Mouse (Mus musculus) cerebellum, postnatal 4 days (tissue): Measurements from ENCODE around the gene Rassf1.

Experiments
- DNase-seq, 2 experiments: peaks; one replicate each; pipeline ENCODE4 v3.0.0; 2022; ENCODE audit warnings: low spot score in 2 of 2, mixed read lengths in 1 of 2

The Rassf1 gene

DNA sequence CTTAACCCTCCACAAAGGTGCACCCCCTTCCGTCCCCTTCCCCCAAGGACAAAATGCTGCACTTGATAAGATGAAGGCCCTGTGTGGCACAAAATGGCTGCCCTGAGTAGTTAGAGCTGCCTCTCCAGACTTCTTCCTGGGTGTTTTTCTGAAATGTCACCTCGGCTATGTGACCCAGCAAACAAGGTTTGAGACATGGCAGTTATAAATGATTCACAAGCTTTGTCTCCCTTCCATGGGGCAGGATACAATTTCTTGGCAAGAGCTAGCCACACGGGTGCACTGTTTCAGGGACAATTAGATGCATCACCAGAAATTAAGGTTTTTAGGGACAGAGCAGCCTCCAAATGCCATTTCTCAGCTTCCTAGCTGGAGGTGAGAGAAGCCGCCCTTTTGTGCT lies 10.9 kb upstream of the Rassf1 start:
- DNase-seq: no peak

DNA sequence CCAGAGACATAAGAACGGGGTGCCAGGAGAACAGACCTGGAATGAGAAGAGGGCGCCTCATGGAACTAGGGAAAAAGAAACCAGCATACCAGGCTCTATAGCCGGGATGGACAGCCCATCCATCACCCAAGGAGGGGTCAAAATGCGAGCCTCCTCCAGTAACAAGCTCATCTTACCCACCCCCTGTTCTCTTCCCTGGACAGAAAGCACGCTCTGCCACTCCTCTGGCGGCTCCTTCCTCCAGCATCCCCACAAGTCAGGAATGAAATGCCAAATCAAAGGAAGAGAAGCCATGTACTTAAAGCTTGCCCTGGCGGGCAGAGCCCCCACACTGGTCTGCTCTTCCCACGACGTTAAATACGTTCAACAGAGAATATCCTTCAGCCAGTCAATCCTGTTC lies 10.3 kb upstream of the Rassf1 start:
- no peak for DNase-seq

DNA sequence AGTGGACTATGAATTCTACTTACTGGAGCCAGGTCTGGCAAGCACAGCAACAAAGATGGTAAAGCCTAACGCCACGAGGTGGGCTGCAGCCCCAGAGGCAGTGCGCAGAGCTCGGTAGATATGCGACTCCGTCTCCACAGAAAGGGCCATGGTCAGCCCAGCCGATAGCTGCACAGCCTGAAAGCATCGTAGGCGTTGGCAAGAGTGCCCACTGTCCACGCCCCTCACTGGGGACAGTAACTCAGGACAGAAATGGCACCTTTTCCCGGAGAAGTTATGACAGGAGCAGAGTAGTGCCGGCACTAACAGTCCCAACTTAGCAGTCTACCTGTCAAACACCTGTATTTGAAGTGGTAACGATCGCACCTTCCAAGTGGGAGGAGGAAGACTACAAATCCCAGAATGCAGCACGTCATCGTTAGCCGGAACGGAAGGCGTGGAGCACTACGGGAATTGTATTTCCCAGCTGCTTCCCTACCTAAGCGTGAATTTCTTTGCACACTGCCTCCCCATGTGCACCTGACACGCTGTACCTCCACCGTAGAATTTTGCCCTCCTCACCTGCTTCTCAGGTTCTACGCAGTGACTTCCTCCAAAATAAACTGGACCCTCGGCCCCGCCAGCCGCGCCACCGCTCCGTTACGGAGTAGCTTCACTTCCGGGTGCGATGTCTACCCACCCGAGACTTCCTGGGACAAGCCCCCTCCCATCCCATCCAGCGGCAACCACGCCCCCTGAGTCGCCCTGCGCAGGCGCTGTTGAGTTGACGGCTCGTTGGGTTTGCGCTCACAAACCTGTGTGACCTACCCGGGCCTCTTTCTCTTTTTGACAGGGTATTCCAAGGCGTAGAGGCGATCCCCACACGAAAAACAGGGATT lies 9.6 kb upstream of the Rassf1 start, which contains the start of the genes Cyb561d2 and Nprl2:
TSS of gene Cyb561d2 (minus strand) at position 720 of the 878 bp plus-strand sequence.
TSS of gene Nprl2 (plus strand) at position 753 of the 878 bp plus-strand sequence.
- peak; percentile 86 to 92 for DNase-seq

DNA sequence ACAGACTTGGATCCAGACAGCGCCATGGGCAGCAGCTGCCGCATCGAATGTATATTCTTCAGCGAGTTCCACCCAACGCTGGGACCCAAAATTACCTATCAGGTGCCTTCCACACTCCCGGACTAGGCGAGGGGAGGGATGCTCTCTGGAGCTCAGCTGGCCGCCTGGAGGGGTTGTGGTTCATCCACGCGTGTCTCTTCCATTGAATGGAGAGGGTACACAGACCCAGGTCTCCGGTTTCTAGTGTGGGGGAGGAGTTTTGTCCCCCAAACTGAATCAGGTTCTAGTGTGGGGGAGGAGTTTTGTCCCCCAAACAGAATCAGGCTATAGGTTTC lies 9.0 kb upstream of the Rassf1 start:
- no peak for DNase-seq

DNA sequence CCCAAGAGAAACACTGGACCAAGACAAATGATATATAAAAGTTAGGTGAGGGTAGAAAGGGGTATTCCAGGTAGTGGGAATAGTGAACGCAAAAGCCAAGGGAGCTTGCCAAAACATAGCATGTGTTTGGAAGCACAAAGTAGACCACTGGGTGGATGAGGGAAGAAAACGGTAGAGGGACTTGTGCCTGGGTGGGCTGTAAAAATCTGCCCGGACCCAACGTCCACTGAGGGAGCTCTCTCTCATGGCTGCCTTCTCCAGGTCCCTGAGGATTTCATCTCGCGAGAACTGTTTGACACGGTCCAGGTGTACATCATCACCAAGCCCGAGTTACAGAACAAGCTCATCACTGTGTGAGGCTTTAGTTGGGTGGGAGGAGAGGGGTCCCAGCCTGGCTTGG lies 8.6 kb upstream of the Rassf1 start:
- DNase-seq: no peak

DNA sequence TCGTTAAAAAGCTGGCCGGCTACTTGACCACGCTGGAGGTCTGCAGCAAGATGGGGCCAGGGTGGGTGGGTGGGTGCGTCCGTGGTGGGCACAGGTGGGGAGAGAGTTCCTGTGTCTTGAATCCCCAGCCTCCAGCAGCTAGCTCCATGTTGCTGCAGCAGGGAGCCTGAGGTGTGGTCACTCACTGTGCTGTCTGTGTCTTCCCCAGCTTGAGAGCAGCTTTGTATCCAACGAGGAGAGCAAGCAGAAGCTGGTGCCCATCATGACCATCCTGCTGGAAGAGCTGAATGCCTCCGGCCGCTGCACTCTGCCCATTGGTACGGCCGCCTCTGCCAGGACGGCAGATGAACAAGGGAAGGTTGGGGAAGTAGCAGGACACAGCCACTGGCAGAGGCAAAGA lies 8.1 kb upstream of the Rassf1 start:
- no peak for DNase-seq

DNA sequence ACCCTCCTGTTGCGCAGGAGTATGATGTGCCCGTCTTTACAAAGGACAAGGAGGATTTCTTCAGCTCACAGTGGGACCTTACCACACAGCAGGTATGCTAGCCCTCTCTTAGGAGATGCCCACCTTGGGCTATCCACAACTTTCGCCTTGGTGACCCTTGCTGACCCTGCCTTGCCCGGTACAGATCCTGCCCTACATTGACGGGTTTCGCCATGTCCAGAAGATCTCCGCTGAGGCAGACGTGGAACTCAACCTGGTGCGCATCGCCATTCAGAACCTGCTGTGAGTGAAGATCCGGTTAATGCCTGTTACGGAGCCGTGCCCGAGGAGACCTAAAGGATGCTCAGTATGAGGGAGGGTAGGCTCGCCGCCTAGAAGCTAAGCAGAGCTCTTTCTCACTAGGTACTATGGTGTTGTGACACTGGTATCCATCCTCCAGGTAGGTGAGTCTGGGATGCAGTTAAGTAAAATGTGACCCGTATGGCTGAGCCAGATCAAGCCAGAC lies 7.1 kb upstream of the Rassf1 start:
- DNase-seq: no peak

DNA sequence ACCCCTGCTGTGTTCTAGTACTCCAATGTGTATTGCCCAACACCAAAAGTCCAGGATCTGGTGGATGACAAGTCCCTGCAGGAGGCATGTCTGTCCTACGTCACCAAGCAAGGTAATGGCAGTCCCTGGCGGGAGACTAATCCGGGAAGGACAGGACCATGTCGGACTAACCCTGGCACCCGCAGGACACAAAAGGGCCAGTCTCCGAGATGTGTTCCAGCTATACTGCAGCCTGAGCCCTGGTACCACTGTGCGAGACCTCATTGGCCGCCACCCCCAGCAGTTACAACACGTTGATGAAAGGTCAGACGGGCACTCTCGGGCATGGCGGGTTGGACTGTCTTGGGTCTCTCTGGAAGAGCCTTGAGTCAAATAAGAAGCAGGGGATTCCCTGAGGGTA lies 6.6 kb upstream of the Rassf1 start:
- no peak for DNase-seq

DNA sequence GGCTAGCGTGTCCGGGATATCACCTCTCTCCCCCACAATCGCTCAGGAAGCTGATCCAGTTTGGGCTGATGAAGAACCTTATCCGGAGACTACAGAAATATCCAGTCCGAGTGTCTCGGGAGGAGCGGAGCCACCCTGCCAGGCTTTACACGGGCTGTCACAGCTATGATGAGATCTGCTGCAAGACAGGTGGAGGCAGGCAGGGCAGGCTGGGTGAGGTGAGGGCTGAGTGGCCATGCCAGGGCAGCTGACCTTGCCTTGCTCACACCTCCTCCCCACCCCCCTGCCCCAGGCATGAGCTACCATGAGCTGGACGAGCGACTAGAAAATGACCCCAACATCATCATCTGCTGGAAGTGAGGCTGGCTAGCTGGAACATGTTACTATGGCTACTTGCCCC lies 6.2 kb upstream of the Rassf1 start:
- no peak for DNase-seq

DNA sequence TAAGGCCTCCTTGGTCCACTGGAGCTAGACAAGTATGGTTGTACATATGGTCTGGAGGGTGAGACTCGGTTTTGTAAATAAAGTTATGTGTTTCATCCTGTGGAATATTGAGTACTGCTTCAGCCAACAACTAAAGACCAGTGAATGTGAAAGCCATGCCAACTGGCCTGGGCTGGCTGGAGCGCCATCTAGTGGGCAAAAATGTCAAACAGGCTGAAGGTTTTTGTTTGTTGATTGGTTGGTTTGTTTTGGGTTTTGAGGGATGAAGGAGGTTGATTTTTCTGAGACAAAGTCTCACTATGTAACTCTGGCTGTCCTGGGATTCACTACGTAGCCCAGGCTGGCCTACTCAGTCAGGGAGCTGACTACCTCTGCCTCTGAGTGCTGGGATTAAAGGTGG lies 5.8 kb upstream of the Rassf1 start:
- peak; percentile 63 to 85 for DNase-seq

DNA sequence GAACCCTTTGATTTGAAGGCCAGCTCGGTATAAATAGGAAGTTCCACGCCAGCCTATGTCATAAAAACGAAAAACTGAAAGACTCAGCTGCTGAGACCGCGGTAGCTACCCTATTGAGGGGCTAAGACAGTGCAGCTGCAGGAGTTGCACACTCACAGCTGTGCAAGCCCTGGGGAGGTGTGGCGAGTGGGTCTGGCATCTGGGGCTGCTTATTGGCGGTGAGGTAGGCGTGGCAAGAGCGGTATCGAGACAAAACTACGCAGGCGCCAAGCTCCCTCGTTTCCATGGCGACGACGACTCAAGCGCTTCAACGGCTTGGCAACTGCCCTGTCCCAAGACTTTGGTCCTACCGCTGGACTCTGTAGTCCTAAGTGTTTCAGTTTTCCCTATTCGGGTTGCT lies 4.3 kb upstream of the Rassf1 start, which contains the start of gene Zmynd10:
TSS of gene Zmynd10 (plus strand) at position 273 of the 400 bp plus-strand sequence.
- peak; percentile 46 to 78 for DNase-seq

DNA sequence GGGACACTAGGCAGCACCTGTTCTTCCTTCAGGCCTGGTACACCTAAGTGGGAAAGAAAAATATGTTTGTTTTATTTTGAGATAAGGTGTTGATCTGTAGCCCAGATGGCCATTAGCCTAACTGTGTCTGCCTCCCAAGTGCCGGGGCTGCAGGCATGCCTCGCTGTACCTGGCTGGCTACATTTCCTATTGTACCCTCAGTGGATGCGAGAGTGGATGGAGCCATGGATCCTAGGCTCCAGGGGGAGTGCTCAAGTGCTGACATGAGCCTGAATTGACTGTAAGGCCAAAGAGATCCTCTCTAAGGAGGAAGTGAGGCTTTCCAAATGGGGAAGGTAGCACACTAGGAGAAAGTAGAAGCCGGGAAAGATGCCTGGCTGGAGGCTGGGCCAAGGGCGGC lies 3.4 kb upstream of the Rassf1 start:
- no peak for DNase-seq

DNA sequence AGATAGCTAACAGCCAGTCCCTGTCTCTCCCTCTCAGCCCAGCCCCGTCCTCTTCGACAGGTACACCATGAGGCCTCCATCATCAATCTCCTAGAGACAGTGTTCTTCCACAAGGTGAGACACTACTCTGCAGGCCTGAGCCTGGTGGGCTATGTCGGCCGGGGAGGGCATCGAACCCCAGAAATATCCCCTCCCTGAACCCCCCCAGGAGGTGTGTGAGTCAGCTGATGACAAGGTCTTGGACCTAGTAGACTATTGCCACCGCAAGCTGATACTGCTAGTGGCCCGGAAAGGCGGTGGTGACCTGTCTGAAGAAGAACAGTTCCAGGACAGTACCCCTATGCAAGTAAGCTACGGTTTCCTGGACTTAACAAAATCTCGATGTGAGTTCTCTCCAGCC lies 2.5 kb upstream of the Rassf1 start:
- DNase-seq: no peak

DNA sequence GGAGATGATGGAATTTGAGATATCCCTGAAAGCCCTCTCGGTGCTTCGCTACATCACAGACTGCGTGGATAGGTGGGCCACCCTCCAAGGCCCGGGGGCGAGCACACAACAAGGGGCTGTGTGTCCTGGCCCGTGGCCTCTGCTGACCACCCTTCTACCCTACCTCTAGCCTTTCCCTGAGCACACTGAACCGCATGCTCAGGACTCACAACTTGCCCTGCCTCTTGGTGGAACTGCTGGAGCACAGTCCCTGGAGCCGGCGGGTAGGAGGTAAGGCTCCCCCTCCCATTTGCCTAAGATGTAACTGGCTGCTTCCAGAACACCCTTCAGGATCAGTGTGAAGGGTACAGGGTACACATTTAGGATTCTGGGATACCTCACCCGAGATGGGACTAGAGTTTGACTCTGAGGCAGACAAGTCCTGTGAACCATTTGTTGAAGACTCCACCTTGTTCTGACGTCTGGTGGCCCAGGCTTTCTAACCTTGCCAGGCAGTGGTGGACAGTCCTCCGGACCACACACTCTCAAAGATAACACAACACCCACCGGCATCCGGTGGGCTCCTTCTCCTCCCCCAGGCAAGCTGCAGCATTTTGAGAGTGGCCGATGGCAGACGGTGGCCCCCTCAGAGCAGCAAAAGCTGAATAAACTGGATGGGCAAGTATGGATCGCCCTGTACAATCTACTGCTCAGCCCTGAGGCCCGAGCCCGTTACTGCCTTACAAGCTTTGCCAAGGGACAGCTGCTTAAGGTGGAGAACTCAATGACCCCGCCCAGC lies 1.9 kb upstream of the Rassf1 start:
- no peak for DNase-seq

DNA sequence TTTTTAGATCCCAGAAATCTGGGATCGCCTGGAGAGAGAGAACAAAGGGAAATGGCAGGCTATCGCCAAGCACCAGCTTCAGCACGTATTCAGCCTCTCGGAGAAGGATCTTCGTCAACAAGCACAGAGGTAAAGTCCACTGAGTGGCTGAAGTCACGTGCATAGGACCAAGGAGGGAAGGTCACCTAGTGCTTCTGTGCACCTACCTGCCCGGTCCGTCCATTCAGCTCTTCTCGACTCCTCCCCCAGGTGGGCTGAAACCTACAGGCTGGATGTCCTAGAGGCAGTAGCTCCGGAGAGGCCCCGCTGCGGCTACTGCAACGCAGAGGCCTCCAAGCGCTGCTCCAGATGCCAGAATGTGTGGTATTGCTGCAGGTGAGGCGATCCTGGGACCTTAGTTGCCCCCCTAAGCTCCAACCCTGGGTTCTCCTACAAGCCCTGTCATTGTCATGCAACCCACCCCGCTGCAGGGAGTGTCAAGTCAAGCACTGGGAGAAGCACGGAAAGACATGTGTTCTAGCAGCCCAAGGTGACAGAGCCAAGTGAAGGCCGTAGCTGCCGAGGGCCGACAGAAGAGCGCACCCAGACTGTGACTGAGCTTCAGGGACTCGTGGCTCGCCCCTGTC lies 751 bp upstream of the Rassf1 start:
- DNase-seq: no peak

DNA sequence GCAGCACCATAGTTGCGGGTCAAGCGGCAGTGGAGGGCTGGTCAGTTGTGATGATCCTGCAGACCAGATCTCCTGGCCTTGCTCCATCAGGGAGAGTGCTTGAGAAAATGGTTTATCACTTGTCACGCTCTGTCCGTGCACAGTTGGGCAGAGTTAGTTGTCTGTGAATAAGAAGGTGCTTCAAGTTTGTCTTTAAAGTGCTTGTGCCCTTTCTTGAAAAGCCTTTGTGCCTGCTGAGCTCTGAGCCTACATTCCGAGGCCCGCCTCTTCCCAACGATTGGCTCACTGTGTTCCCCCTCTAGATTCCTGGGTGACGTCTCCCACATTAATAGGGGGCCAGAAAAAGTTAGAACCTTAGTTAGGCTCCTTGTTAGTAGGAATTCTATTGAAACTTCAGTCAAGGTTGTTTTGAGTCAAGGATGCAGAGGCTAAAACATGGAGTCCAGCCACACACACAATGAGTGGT lies 568 bp downstream of the Rassf1 start:
- no peak for DNase-seq

DNA sequence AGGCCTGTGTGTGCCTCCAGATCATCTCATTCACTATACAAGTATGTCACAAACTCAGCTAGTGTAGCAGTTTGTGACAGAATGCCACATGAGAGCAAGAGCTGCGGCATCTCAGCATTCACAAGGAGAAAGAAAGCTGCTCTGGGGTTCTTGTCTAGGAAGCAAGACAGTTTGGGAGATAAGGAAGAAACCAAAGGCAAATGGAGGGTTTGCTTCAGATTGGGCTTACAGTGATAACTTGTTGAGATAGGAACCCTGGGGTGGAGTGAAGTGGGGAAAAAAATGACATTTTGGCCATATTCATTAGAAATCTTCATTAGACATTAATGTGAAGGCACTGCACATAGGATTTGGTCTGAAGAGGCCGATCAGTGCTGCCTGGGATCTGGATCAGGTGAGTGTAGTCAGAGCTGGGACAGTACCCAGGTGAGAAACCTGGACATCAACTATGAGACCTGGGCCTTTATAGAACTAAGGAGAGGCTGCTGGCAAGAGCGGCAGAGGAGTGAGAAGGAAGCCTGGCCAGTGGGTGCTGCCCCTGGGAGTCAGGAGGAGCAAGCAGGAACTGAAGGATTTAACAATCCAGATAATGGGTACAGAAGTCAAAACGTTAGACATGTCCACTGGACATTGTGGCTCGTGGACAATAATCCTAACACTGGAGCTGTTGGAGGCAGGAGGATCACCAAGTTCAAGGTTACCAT lies 1.5 kb downstream of the Rassf1 start:
- no peak for DNase-seq

DNA sequence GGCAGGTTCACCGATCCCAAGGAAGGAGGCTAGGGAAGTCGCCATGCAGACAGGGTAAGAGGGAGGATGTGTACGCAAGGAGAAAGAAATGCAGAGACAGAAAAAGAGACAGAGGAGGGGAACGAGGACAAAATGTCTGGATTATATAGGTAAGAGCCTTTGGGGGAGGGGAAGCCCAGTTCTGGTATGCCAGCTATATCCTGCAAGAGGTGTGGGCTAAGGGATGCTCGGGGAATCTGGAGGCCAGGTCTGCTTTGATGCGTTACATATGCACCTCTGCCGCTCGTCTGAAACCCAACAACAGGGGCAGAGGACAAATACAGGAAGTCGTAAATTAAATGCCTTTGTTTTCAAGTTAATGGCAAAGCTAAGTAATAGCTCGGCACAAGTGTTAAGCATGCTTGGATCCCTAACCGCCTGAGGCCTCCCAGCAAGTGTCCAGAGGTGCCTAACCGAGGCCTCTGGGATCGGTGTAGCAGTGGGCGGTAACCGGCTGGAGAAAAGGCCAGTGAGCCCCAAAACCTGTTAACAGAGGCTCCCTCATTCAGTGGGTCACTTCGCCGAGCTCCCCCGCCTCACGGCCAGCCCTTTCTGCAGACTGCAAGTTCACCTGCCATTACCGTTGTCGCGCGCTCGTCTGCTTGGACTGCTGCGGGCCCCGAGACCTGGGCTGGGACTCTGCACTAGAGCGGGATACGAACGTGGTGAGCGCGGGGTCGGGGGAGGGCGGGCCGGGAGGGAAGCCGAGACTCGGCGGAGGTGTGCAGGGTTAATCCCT lies 2.4 kb downstream of the Rassf1 start:
- peak in 1 of 2 experiments; percentile 49 for DNase-seq

DNA sequence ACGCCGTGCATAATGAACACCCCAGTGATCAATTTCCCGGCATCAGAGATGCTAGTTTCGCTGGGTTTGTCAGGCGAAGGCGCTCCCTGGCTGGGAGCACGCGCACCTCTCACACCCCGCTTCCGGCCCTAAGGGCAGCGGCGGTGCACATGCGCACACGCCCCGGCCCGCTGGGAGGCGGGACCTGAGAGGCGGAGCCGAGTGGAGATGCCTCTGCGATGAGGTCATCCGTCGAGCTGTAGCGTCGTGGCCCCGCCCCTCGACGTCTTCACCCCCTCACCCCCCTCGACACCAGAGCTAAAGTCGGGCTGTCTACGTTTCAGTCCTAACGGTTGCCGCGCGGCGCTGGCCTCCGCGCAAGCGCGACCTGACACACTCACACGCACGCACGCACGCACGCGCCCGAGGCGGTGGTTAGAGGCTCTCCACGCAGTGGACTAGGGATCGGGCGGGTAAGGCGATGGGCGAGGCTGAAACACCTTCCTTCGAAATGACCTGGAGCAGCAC lies 3.0 kb downstream of the Rassf1 start:
- peak; percentile 82 to 95 for DNase-seq

DNA sequence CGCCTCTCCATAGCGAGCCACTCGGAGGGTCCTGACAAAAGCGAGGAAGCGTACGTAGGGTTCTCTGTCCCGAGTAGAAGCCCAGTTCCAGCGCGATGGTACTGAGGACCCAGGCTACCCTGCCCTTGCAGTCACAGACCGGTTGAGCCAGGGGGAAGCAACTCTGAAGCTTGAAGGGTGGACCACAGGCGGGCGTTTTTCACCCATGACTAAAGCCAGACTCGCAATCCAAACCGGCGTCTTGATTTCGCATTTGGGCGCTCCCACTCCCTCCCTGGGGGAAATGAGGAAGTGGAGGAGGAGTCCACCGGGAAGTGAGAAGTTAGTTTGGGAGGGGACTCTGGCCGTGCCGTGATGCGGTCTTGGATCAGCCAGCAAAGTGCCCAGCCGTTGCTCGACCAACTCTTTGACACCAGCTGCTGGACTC lies 3.7 kb downstream of the Rassf1 start:
- no peak for DNase-seq
